Mouse (Mus musculus): ENCODE measurements around the gene Scgb3a1. TPM values are rescaled to one million over a fixed set of nuclear protein-coding genes. Genes with fewer than 3 reads are reported as not detected.

Gene Scgb3a1
- polyA plus RNA-seq (2015; fragmentation: Nextera tagmentation; extraction: Ambion mirVana) = 3.6 and 3.9 TPM in 2 replicates

DNA sequence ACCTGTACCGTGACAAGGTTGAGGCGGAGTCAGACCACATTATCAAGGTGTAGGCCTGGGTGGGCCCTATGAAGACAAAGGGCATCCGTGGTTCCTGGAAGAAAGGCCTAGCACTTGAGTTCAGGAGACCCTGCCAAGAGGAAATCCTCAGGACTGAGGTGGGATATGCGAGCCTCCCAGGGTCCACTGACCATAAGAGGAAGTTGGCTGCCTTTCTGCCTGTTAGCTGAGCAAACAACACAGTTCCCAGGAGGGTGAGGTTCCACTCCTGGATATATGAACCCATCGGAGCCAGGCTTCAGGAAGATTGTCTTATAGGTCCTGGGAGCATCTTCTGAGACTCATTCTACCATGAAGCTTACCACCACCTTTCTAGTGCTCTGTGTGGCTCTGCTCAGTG, at the start of gene Scgb3a1:
Scgb3a1 (plus strand) TSS at position 301 of the 400 bp plus-strand sequence.
- ATAC-seq (ENCODE audit: low FRiP score, low TSS enrichment) (no peak), DNase-seq (ENCODE audit: low spot score) (no peak)
- Histone ChIP-seq H3K27ac (replicated peaks) (no peak within 1 kb of the TSS), H3K36me3 (ENCODE audit: control insufficient read depth, insufficient read depth, low read length) (no peaks in the 10 kb centered on the region), H3K4me1 (replicated peaks; ENCODE audit: control insufficient read depth, insufficient read depth) (no peaks in the 10 kb centered on the region), H3K9ac (ENCODE audit: low read length) (no peak within 1 kb of the TSS), H3K9me3 (ENCODE audit: control insufficient read depth, low read length) (no peaks in the 10 kb centered on the region), H3K27me3 (ENCODE audit: control insufficient read depth, insufficient read depth, low read length) (no peaks in the 10 kb centered on the region), H3K4me2 (replicated peaks; ENCODE audit: low read depth) (no peak within 1 kb of the TSS), H3K4me3 (ENCODE audit: low read depth, low read length) (no peak within 1 kb of the TSS)
- WGBS = 58% methylated on average over 5 of the region's 5 CpGs
- no peak for TF ChIP-seq EP300 (optimal IDR thresholded peaks at IDR 0.05)
- no peak for TF ChIP-seq CTCF (IDR thresholded peaks at IDR 0.05; ENCODE audit: low read depth)

- Histone ChIP-seq H3K9ac (ENCODE audit: low read length) (no peak overlapping the region), H3K9me3 (ENCODE audit: control insufficient read depth, low read length) (no peaks in the 10 kb centered on the region), H3K27me3 (ENCODE audit: control insufficient read depth, insufficient read depth, low read length) (no peaks in the 10 kb centered on the region), H3K4me3 (ENCODE audit: low read depth, low read length) (no peak overlapping the region), H3K36me3 (ENCODE audit: control insufficient read depth, insufficient read depth, low read length) (no peaks in the 10 kb centered on the region), H3K4me1 (replicated peaks; ENCODE audit: control insufficient read depth, insufficient read depth) (no peaks in the 10 kb centered on the region), H3K27ac (replicated peaks) (no peak overlapping the region), H3K4me2 (replicated peaks; ENCODE audit: low read depth) (no peak overlapping the region)
- no peak for TF ChIP-seq EP300 (optimal IDR thresholded peaks at IDR 0.05)
- TF ChIP-seq CTCF (IDR thresholded peaks at IDR 0.05; ENCODE audit: low read depth) = no peak
- WGBS = 80% methylated on average over 10 of the region's 10 CpGs
- DNase-seq (ENCODE audit: low spot score) (no peak), ATAC-seq (ENCODE audit: low FRiP score, low TSS enrichment) (no peak)
Measured at GRCm38 (mm10) chr11:49615856-49616725, 47.3 kb upstream of the Scgb3a1 start.

DNA sequence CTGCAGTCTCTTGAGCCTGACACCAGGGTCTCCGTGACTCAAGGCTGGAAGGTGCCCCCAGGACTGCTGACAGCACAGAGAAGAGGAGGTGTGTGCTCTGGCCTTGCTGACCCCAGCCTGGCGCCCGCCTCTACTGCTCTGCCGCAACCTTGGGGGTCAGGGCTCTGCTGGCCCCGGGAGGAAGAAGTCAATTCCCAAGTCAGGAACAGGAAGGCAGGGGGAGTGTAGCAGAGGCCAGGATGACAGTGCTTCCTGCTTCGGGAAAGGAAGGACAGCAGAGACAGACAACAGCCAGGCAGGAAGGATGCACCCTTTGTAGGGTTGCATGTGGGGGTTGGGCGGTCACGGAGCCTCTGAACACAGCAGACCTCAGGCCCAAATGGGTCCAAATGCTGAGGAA, 44.9 kb upstream of the Scgb3a1 start:
- Histone ChIP-seq H3K27me3 (ENCODE audit: control insufficient read depth, insufficient read depth, low read length) (no peaks in the 10 kb centered on the region), H3K4me1 (replicated peaks; ENCODE audit: control insufficient read depth, insufficient read depth) (no peaks in the 10 kb centered on the region), H3K9me3 (ENCODE audit: control insufficient read depth, low read length) (no peaks in the 10 kb centered on the region), H3K4me3 (ENCODE audit: low read depth, low read length) (no peak overlapping the region), H3K9ac (ENCODE audit: low read length) (no peak overlapping the region), H3K27ac (replicated peaks) (no peak overlapping the region), H3K4me2 (replicated peaks; ENCODE audit: low read depth) (no peak overlapping the region), H3K36me3 (ENCODE audit: control insufficient read depth, insufficient read depth, low read length) (no peaks in the 10 kb centered on the region)
- WGBS = 64% methylated on average over 8 of the region's 8 CpGs
- TF ChIP-seq EP300 (optimal IDR thresholded peaks at IDR 0.05) = no peak
- TF ChIP-seq CTCF (IDR thresholded peaks at IDR 0.05; ENCODE audit: low read depth) = no peak
- DNase-seq (ENCODE audit: low spot score) (no peak), ATAC-seq (ENCODE audit: low FRiP score, low TSS enrichment) (no peak)

GRCm38 (mm10) chr11:49621953-49622352, 41.5 kb upstream of the Scgb3a1 start:
- WGBS = 72% methylated on average over 5 of the region's 5 CpGs
- DNase-seq (ENCODE audit: low spot score) (no peak), ATAC-seq (ENCODE audit: low FRiP score, low TSS enrichment) (no peak)
- Histone ChIP-seq H3K27ac (replicated peaks) (no peak overlapping the region), H3K36me3 (ENCODE audit: control insufficient read depth, insufficient read depth, low read length) (no peaks in the 10 kb centered on the region), H3K9ac (ENCODE audit: low read length) (no peak overlapping the region), H3K9me3 (ENCODE audit: control insufficient read depth, low read length) (no peaks in the 10 kb centered on the region), H3K4me2 (replicated peaks; ENCODE audit: low read depth) (no peak overlapping the region), H3K27me3 (ENCODE audit: control insufficient read depth, insufficient read depth, low read length) (no peaks in the 10 kb centered on the region), H3K4me3 (ENCODE audit: low read depth, low read length) (no peak overlapping the region), H3K4me1 (replicated peaks; ENCODE audit: control insufficient read depth, insufficient read depth) (no peaks in the 10 kb centered on the region)
- TF ChIP-seq EP300 (optimal IDR thresholded peaks at IDR 0.05) (no peak), CTCF (IDR thresholded peaks at IDR 0.05; ENCODE audit: low read depth) (no peak)

DNA sequence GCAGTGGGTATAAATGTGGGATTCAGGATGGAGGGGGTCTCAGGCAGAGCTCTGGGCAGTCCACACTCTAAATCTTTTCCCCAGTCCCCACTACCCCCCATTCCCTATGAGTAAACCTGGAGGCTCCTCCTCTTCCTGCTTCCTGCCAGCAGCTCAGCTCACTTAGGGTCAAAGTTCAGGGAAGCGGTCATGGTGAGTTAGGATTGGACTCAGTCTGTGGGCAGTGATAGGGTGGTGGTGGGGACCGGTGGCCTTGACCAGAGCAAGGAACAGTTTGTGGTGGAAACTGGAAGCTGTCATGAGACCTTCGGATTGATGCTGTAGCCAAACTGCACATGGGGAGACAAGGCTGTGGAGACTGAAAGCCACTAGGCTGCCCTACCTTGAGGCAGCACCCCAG, 39.3 kb upstream of the Scgb3a1 start:
- Histone ChIP-seq H3K27ac (replicated peaks) (no peak overlapping the region), H3K9ac (ENCODE audit: low read length) (no peak overlapping the region), H3K36me3 (ENCODE audit: control insufficient read depth, insufficient read depth, low read length) (no peaks in the 10 kb centered on the region), H3K9me3 (ENCODE audit: control insufficient read depth, low read length) (no peaks in the 10 kb centered on the region), H3K4me2 (replicated peaks; ENCODE audit: low read depth) (no peak overlapping the region), H3K4me1 (replicated peaks; ENCODE audit: control insufficient read depth, insufficient read depth) (no peaks in the 10 kb centered on the region), H3K27me3 (ENCODE audit: control insufficient read depth, insufficient read depth, low read length) (no peaks in the 10 kb centered on the region), H3K4me3 (ENCODE audit: low read depth, low read length) (no peak overlapping the region)
- ATAC-seq (ENCODE audit: low FRiP score, low TSS enrichment) = 0 out of 2 replicates have a peak, but pooled peaks have one; percentile 22
- 89% methylated on average over 3 of the region's 3 CpGs for WGBS
- no peak for DNase-seq (ENCODE audit: low spot score)
- no peak for TF ChIP-seq EP300 (optimal IDR thresholded peaks at IDR 0.05)
- no peak for TF ChIP-seq CTCF (IDR thresholded peaks at IDR 0.05; ENCODE audit: low read depth)

DNA sequence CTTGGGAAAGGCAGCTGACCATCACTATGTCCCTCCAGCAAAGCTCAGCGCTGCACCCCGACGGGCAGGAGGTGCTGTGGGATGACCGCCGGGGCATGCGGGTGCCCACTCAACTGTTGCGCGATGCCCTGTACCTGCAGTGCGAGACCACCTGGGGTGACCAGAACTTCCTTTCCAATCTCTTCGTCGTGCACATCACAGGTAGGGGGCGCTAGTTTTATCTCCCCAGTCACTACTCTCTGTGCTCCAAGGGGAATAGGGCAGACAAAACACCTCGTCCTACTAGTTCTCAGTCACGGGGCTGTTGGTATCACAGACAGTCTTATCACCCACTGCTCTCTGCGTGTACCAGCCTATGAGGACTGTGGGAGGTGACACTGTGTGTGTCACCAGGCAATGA, 37.5 kb upstream of the Scgb3a1 start:
- Histone ChIP-seq H3K4me3 (ENCODE audit: low read depth, low read length) (no peak overlapping the region), H3K9ac (ENCODE audit: low read length) (no peak overlapping the region), H3K27me3 (ENCODE audit: control insufficient read depth, insufficient read depth, low read length) (no peaks in the 10 kb centered on the region), H3K27ac (replicated peaks) (no peak overlapping the region), H3K4me2 (replicated peaks; ENCODE audit: low read depth) (no peak overlapping the region), H3K4me1 (replicated peaks; ENCODE audit: control insufficient read depth, insufficient read depth) (no peaks in the 10 kb centered on the region), H3K9me3 (ENCODE audit: control insufficient read depth, low read length) (no peaks in the 10 kb centered on the region), H3K36me3 (ENCODE audit: control insufficient read depth, insufficient read depth, low read length) (no peaks in the 10 kb centered on the region)
- no peak for ATAC-seq (ENCODE audit: low FRiP score, low TSS enrichment)
- DNase-seq (ENCODE audit: low spot score) = no peak
- WGBS = 66% methylated on average over 15 of the region's 15 CpGs
- no peak for TF ChIP-seq CTCF (IDR thresholded peaks at IDR 0.05; ENCODE audit: low read depth)
- TF ChIP-seq EP300 (optimal IDR thresholded peaks at IDR 0.05) = no peak

Measured in stomach, postnatal 0 days (tissue).